Mouse (Mus musculus) kidney, adult 2 months (tissue): ENCODE measurements around the gene Asb6.

Experiments
- CTCF ChIP-seq: fragments of 200-500 bp; conservative IDR thresholded peaks from 2 replicates; pipeline ENCODE4 v1.5.1; 2011; ENCODE audit warnings: low read depth, mild to moderate bottlenecking, control low read depth, low read length, moderate library complexity, mixed read lengths; ENCODE audit not compliant: insufficient read depth, insufficient read length
- POLR2A ChIP-seq: fragments of 200-500 bp; IDR thresholded peaks from one replicate; pipeline ENCODE4 v1.6.1; 2011; ENCODE audit warnings: low read depth, low read length, control low read depth

- TF ChIP-seq POLR2A, result no peak
- TF ChIP-seq CTCF, result no peak
Measured at GRCm38 (mm10) chr2:30863574-30863973, 33.4 kb upstream of the Asb6 start.
